Mouse (Mus musculus): ENCODE data around the gene Jazf1. TPM values are rescaled to one million over a fixed set of nuclear protein-coding genes. Genes with fewer than 3 reads are reported as not detected.

Jazf1 gene
- total and polyA plus RNA-seq, 2 experiments: 0.48 to 0.74 TPM

DNA sequence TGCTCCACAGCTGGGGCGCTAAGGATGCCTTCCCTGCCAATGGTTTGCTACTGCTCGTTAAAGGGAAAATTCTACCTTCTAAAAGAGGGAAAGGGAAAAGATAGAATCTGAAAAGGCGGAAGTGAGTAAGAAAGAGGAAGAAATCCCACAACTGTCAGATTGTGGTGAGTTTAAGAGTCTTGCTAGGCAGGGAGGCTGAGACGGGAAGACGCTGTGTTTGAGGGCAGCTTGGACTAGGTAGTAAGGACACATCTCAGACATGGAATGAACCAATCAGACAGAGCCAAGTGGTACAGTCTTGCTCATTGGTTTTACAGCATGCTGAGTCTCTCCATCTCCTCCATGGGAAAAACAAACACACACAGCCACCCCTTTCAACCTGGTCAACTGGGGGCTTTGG is 95.1 kb downstream of the Jazf1 start:
- Histone ChIP-seq H3K9ac (ENCODE audit: low read depth, low read length) (no peak overlapping the region), H3K4me3 (ENCODE audit: insufficient read depth, low read depth, low read length) (no peak overlapping the region), H3K4me1 (ENCODE audit: control insufficient read depth, insufficient read depth, low read length) (no peaks in the 10 kb centered on the region), H3K36me3 (ENCODE audit: control insufficient read depth, insufficient read depth, low read length) (no peaks in the 10 kb centered on the region), H3K27me3 (ENCODE audit: control insufficient read depth, insufficient read depth, low read length) (no peaks in the 10 kb centered on the region), H3K79me2 (ENCODE audit: control insufficient read depth, insufficient read depth, low read length) (no peaks in the 10 kb centered on the region), H3K27ac (replicated peaks; ENCODE audit: insufficient read depth, low read depth, low read length) (no peak overlapping the region)
- no peak for DNase-seq (ENCODE audit: extremely low read depth, low read depth, low spot score)
- TF ChIP-seq CTCF (IDR thresholded peaks at IDR 0.05; ENCODE audit: low read depth, low read length): no peak
- TF ChIP-seq POLR2A (IDR thresholded peaks at IDR 0.05; ENCODE audit: extremely low read depth, insufficient read depth, low read length): no peak
- 86% methylated on average over 5 of the region's 5 CpGs for WGBS

DNA sequence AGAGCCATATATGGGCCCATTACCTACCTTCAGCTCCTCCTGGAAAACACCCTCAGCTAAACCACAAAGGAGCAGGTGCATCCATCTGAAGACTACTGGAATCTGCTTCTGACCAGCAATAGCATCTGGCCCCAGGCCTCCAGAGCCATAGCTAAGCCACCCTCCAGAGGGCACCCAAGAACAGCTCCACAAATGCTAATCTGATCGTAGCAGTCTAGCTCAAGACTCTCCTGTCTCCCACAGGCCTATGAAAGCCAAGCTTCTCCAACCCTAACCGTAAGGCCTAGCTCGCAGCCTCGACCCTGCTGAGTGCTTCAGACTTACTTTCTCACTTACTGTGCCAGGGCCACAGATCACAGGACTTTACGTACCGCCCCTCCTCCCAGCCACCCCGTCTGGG is 96.3 kb downstream of the Jazf1 start:
- no peaks in the 10 kb centered on the region for H3K36me3 ChIP-seq (ENCODE audit: control insufficient read depth, insufficient read depth, low read length)
- no peak overlapping the region for H3K9ac ChIP-seq (ENCODE audit: low read depth, low read length)
- H3K4me3 ChIP-seq (ENCODE audit: insufficient read depth, low read depth, low read length): no peak overlapping the region
- no peak overlapping the region for H3K27ac ChIP-seq (replicated peaks; ENCODE audit: insufficient read depth, low read depth, low read length)
- H3K27me3 ChIP-seq (ENCODE audit: control insufficient read depth, insufficient read depth, low read length): no peaks in the 10 kb centered on the region
- no peaks in the 10 kb centered on the region for H3K4me1 ChIP-seq (ENCODE audit: control insufficient read depth, insufficient read depth, low read length)
- TF ChIP-seq CTCF (IDR thresholded peaks at IDR 0.05; ENCODE audit: low read depth, low read length) (no peak; the same call in 1 of the 2 replicates), POLR2A (IDR thresholded peaks at IDR 0.05; ENCODE audit: extremely low read depth, insufficient read depth, low read length) (no peak)
- 83% methylated on average over 7 of the region's 7 CpGs for WGBS
- H3K79me2 ChIP-seq (ENCODE audit: control insufficient read depth, insufficient read depth, low read length): no peaks in the 10 kb centered on the region
- no peak for DNase-seq (ENCODE audit: extremely low read depth, low read depth, low spot score)

DNA sequence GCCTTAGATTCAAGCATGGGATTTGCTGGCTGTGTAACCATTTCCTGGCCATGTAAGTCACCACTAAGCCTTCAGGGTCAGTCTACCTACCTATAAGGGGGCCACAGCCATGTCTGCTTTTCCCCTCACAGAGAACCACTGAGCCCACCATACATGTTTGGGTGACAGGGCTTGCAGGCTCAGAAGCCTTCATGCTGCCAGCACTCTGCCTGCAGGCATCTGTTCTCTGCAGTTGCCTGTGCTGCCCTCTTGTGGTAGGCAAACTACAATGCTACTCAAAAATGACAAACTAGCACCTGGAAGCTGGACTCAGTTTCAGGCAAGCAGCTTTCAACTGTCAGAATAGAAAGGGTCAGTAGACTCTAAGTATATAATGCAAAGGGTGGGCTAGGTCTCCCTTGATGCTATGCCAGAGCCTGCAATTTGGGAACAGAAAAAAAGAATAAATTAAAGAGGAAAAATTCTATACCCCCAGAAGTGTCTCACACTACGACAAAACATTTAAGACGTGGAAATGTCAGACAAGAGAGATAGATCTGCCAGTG is 98.6 kb downstream of the Jazf1 start:
- TF ChIP-seq POLR2A (IDR thresholded peaks at IDR 0.05; ENCODE audit: extremely low read depth, insufficient read depth, low read length) (no peak), CTCF (IDR thresholded peaks at IDR 0.05; ENCODE audit: low read depth, low read length) (peak; percentile 84)
- 94% methylated on average over 2 of the region's 2 CpGs for WGBS
- peak; percentile 39 for DNase-seq (ENCODE audit: extremely low read depth, low read depth, low spot score)

DNA sequence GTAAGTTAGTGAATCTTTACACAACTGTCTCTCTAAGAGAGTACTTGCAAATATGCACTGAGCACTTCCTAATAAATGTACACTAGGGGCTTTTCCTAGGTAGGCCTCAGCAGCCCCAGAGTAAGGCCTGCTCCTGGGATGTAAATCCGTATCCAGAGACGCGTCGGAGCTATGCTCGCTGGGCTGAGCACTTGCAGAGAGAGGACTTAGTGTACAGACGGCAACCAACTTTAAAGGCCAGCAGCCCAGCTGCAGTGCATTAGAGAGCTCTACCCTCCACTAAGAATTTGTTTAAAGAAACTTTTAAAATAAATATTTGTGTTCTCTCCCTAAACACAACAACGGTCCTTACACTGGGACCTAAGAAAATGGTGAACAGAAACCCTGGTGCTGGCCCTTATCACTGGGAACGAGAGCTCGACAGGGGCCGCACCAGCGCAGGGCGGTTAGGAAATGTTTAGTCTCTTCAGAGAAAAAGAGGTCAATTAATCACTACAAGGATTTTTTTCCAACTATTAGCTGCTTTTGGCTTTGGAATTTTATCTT is 100.0 kb downstream of the Jazf1 start:
- TF ChIP-seq POLR2A (IDR thresholded peaks at IDR 0.05; ENCODE audit: extremely low read depth, insufficient read depth, low read length): no peak
- H3K27ac ChIP-seq (replicated peaks; ENCODE audit: insufficient read depth, low read depth, low read length): no peak overlapping the region
- peak; percentile 17 for DNase-seq (ENCODE audit: extremely low read depth, low read depth, low spot score)
- no peaks in the 10 kb centered on the region for H3K4me1 ChIP-seq (ENCODE audit: control insufficient read depth, insufficient read depth, low read length)
- H3K79me2 ChIP-seq (ENCODE audit: control insufficient read depth, insufficient read depth, low read length): no peaks in the 10 kb centered on the region
- H3K36me3 ChIP-seq (ENCODE audit: control insufficient read depth, insufficient read depth, low read length): no peaks in the 10 kb centered on the region
- no peaks in the 10 kb centered on the region for H3K27me3 ChIP-seq (ENCODE audit: control insufficient read depth, insufficient read depth, low read length)
- no peak overlapping the region for H3K9ac ChIP-seq (ENCODE audit: low read depth, low read length)
- WGBS: 78% methylated on average over 12 of the region's 12 CpGs
- H3K4me3 ChIP-seq (ENCODE audit: insufficient read depth, low read depth, low read length): no peak overlapping the region

More for the DNA sequence above, 98.6 kb downstream of the Jazf1 start:
- no peaks in the 10 kb centered on the region for H3K36me3 ChIP-seq (ENCODE audit: control insufficient read depth, insufficient read depth, low read length)
- no peaks in the 10 kb centered on the region for H3K4me1 ChIP-seq (ENCODE audit: control insufficient read depth, insufficient read depth, low read length)
- no peaks in the 10 kb centered on the region for H3K27me3 ChIP-seq (ENCODE audit: control insufficient read depth, insufficient read depth, low read length)
- no peak overlapping the region for H3K27ac ChIP-seq (replicated peaks; ENCODE audit: insufficient read depth, low read depth, low read length)
- no peak overlapping the region for H3K4me3 ChIP-seq (ENCODE audit: insufficient read depth, low read depth, low read length)
- no peaks in the 10 kb centered on the region for H3K79me2 ChIP-seq (ENCODE audit: control insufficient read depth, insufficient read depth, low read length)
- H3K9ac ChIP-seq (ENCODE audit: low read depth, low read length): no peak overlapping the region

DNA sequence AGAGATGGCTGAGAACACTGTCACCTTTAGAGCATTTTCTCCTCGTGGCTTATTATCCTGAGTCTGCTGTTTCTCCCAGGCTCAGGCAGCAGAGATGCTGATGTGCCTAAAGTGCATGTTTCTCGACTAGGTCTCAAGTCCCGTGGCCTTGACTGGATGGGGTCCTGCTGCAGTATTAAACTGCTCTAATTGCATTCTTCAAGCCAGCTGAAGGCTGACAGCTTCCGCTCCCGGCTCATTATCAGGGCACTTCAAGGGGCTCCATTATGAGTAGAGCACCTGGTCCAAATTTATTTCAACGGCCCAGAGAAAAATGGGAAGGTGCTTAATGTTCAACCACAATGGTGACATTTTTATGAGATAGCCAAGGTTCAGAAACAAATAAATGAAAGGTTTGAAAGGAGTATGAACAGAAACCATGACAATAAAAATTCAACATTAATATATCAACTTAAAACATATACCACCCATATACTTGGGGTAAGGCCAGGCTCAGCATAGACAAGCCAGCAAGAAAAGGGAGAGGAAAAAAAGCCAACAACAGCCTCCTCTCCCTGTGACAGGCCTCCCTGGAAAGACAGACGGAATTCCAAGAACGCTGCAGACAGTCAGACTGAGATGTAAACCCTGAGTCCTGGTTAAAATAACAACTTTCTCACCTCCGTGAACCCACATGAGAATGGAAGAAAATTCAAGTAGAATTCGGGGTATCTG is 100.7 kb downstream of the Jazf1 start:
- no peak overlapping the region for H3K27ac ChIP-seq (replicated peaks; ENCODE audit: insufficient read depth, low read depth, low read length)
- no peaks in the 10 kb centered on the region for H3K36me3 ChIP-seq (ENCODE audit: control insufficient read depth, insufficient read depth, low read length)
- no peaks in the 10 kb centered on the region for H3K27me3 ChIP-seq (ENCODE audit: control insufficient read depth, insufficient read depth, low read length)
- H3K79me2 ChIP-seq (ENCODE audit: control insufficient read depth, insufficient read depth, low read length): no peaks in the 10 kb centered on the region
- DNase-seq (ENCODE audit: extremely low read depth, low read depth, low spot score): no peak
- no peak overlapping the region for H3K9ac ChIP-seq (ENCODE audit: low read depth, low read length)
- WGBS: 86% methylated on average over 10 of the region's 10 CpGs
- H3K4me3 ChIP-seq (ENCODE audit: insufficient read depth, low read depth, low read length): no peak overlapping the region
- TF ChIP-seq POLR2A (IDR thresholded peaks at IDR 0.05; ENCODE audit: extremely low read depth, insufficient read depth, low read length) (no peak), CTCF (IDR thresholded peaks at IDR 0.05; ENCODE audit: low read depth, low read length) (no peak)
- H3K4me1 ChIP-seq (ENCODE audit: control insufficient read depth, insufficient read depth, low read length): no peaks in the 10 kb centered on the region

DNA sequence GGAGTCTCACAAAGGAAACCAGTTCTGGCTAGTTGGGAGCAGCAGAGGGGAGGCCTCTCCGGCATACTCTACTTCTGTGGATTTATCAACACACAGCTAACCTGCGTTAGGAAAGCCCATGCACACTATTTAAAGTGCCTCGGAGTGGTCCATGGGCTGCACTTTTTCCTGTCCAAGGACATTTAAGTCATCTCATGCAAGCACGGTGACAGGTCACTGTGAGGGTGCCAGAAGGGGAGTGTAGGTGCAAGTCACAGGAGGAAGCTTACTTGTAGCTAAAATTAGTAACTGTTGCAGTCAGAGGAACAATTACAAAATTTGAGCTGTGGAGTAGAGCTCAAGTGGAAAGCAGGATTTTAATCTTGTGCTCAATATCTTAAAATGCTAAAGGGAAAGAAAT is 102.4 kb downstream of the Jazf1 start:
- H3K79me2 ChIP-seq (ENCODE audit: control insufficient read depth, insufficient read depth, low read length): no peaks in the 10 kb centered on the region
- no peak for TF ChIP-seq CTCF (IDR thresholded peaks at IDR 0.05; ENCODE audit: low read depth, low read length)
- no peak for TF ChIP-seq POLR2A (IDR thresholded peaks at IDR 0.05; ENCODE audit: extremely low read depth, insufficient read depth, low read length)
- no peaks in the 10 kb centered on the region for H3K36me3 ChIP-seq (ENCODE audit: control insufficient read depth, insufficient read depth, low read length)
- 65% methylated on average over 4 of the region's 4 CpGs for WGBS
- no peaks in the 10 kb centered on the region for H3K4me1 ChIP-seq (ENCODE audit: control insufficient read depth, insufficient read depth, low read length)
- H3K9ac ChIP-seq (ENCODE audit: low read depth, low read length): no peak overlapping the region
- no peak overlapping the region for H3K27ac ChIP-seq (replicated peaks; ENCODE audit: insufficient read depth, low read depth, low read length)
- no peak for DNase-seq (ENCODE audit: extremely low read depth, low read depth, low spot score)
- H3K4me3 ChIP-seq (ENCODE audit: insufficient read depth, low read depth, low read length): no peak overlapping the region
- no peaks in the 10 kb centered on the region for H3K27me3 ChIP-seq (ENCODE audit: control insufficient read depth, insufficient read depth, low read length)
